ENCODE assay signal across 8 mouse cellular contexts in the genomic region with DNA sequence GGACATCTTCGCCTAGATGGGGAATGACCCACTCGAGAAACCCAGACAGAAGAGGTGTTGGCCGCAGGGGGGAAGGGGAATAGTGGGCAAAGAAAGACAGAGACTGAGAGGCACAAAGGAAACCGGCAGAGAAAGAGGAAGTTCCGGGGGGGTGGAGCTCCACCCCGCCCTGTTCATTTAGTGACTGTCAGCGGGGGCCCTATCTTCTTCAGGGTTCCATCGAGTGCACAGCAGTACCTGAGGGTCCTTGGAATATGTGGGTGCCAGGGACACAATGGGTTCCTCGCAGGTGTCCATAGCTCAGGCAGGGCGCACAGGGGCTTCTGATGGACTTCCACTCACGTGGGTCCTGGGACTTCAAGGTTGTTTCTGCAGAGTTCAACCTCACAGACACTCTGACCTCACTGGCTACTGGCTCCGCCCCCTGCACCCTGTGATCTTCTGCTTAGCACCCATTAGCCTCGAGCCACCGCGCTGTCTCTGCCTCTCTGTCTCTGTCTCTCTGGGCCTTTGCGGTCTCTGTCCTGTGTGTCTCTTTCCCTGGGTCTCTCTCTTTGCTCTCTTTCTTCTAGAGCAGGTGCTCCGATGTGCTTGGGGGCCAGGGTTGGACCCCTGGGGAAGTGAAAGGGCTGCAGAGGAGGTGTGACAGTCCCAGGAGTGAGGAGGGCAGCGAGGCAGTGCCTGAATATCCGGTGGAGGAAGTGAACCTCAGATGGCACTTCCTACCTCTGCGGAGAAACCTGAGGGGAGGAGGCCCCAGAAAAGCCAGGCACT. TPM values are rescaled to one million over a fixed set of nuclear protein-coding genes. Genes with fewer than 3 reads are reported as not detected.
DNase-seq lines count a peak whose midpoint lies in the region; ATAC-seq lines count a peak whose summit lies in the region.

A gene (minus strand): TSS at position 393 of the 774 bp plus-strand sequence.

- WGBS in liver, embryonic 13.5 days (ENCODE audit: insufficient replicate concordance) = 8% methylated on average over 20 of the region's 20 CpGs

- H3K4me2 ChIP-seq in liver, embryonic 13.5 days = peak within 1 kb of the TSS; percentile 70

- peak within 1 kb of the TSS; percentile 63 for H3K27ac ChIP-seq in liver, embryonic 13.5 days

- peak; percentile 80 for ATAC-seq in liver, embryonic 13.5 days (ENCODE audit: low read depth)

- peak within 1 kb of the TSS; percentile 57 for H3K4me3 ChIP-seq in liver, embryonic 13.5 days (replicated peaks)

- peak; percentile 31 for DNase-seq in adrenal gland, postnatal 14 days
- DNase-seq in adrenal gland, adult 8-10 months = no peak
- peak; percentile 65 for DNase-seq in c-Kit-positive CD71-negative TER-119-negative erythroid progenitor cells, embryonic 14.5 days (ENCODE audit: low read depth)
- DNase-seq in liver, embryonic 13.5 days = peak; percentile 67
- peak; percentile 47 to 60 for DNase-seq in spleen, postnatal 14 days (ENCODE audit: low spot score in 2 of 2)
- DNase-seq in gastrocnemius, adult 18-20 months (ENCODE audit: low spot score) = no peak
- no peak for DNase-seq in layer of hippocampus, postnatal 10 days (ENCODE audit: low spot score in 2 of 2)
- DNase-seq in layer of hippocampus, adult 8-10 months (ENCODE audit: low spot score in 2 of 2) = no peak

- H3K9me3 ChIP-seq in liver, embryonic 13.5 days (replicated peaks) = no peaks in the 10 kb centered on the region

- H3K27me3 ChIP-seq in liver, embryonic 13.5 days = peaks cover 3% of the 10 kb centered on the region

- H3K4me1 ChIP-seq in liver, embryonic 13.5 days (replicated peaks) = peaks cover 55% of the 10 kb centered on the region

- H3K9ac ChIP-seq in liver, embryonic 13.5 days = peak within 1 kb of the TSS; percentile 63

- H3K36me3 ChIP-seq in liver, embryonic 13.5 days = no peaks in the 10 kb centered on the region

RNA-seq across cellular contexts. Expression of the gene that starts here (rescaled TPM):
- total RNA-seq in adrenal gland, postnatal 14 days (2021) = 7.3 and 40.7 TPM in 2 replicates
- total RNA-seq in adrenal gland, adult 8-10 months (2022) = 10 to 100 TPM in 1 of 4 experiments, 1 to 10 TPM in 3; 4.9 to 11.2 (median 7.0) TPM
- polyA plus RNA-seq in liver, embryonic 13.5 days (2015; fragmentation: Nextera tagmentation; extraction: Ambion mirVana) = 10.3 and 10.8 TPM in 2 replicates
- total RNA-seq in gastrocnemius, adult 18-20 months (2021) = 1 to 10 TPM; 1.1 to 1.2 TPM
- 1 to 10 TPM; 4.6 to 5.0 TPM for total RNA-seq in layer of hippocampus, postnatal 10 days (2021)
- 10 to 100 TPM in 2 of 4 experiments, 1 to 10 TPM in 2; 6.3 to 34.1 (median 18.1) TPM for total RNA-seq in layer of hippocampus, adult 8-10 months (2022)

Comparison
In these comparisons a context has a peak if more than half of its experiments do, and no peak if none do; other contexts are left out.
1. DNase-seq: peak in adrenal gland, postnatal 14 days (single experiment), c-Kit-positive CD71-negative TER-119-negative erythroid progenitor cells, embryonic 14.5 days (single experiment), liver, embryonic 13.5 days (single experiment) and spleen, postnatal 14 days (2 of 2); none in adrenal gland, adult 8-10 months (single experiment), gastrocnemius, adult 18-20 months (single experiment), layer of hippocampus, postnatal 10 days (0 of 2) and layer of hippocampus, adult 8-10 months (0 of 2).